Comparison of ENCODE assay signal across 20 mouse cellular contexts in the genomic region with DNA sequence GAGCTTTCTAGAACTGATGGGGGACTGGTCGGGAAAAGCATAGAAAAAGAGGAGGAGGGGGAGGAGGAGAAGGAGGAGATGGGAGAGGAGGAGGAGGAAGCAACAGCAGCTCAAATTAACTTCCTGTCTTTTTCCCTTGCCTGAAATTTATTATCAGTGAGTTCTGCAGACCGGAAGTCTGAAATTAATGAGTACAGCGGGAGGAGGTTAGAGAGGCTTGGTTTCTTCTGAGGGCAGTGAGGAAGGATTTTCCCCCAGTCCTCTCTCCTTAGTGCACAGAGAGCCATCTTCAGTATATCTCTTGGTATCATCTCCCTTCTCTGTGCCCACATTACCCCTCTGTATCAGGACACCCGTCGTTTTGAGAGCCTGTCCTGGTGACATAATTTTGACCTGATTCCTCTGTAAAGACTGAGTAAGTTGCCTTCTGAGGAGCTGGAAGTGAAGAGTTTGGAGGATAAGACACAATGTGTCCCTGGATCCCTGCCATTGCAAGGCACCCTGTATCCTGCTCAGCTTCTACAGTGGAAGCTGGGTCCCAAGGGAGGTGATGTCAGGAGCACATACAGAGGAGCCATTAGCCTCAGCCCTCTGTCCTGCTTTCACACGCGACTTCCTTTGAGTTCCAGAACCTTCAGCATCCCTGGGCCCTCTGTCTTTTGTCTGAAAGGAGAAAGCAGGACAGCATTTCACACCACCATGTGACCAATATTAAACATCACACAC. TPM values are rescaled to one million over a fixed set of nuclear protein-coding genes. Genes with fewer than 3 reads are reported as not detected.
A peak's percentile ranks its signal among the peaks of the same experiment; 100 is the strongest.
DNase-seq lines count a peak whose midpoint lies in the region; ATAC-seq lines count a peak whose summit lies in the region.
"Had no signal": no experiment of that assay in that cellular context is flagged by ENCODE, and none has a peak within 500 bp of the region (broad histone marks: within the 10 kb centered on the region; RNA-seq: fewer than 3 reads in every experiment).

No protein-coding gene starts in this region.

- H3K4me2 ChIP-seq in lung, embryonic 15.5 days, result no peak overlapping the region
- H3K4me2 ChIP-seq: hindbrain, embryonic 12.5 days; midbrain, embryonic 13.5 days had no signal

- peak; percentile 42 to 56 for DNase-seq in heart, adult 18-20 months
- no peak for DNase-seq in heart, postnatal 4 days
- DNase-seq in lung, postnatal 36 days, result no peak
- DNase-seq in heart, postnatal 10 days, result peak; percentile 44 to 57
- peak; percentile 29 for DNase-seq in skeletal muscle tissue, adult 2 months (ENCODE audit: low read depth, low spot score)
- DNase-seq in layer of hippocampus, postnatal 36 days, result no peak
- no peak for DNase-seq in gastrocnemius, postnatal 14 days
- DNase-seq: adrenal gland, postnatal 36 days; cerebellum, adult 9-11 months; gastrocnemius, postnatal 10 days; liver; right cerebral cortex, adult 18-20 months; thymus, postnatal 25 days had no signal

- no peak overlapping the region for H3K9ac ChIP-seq in lung, embryonic 15.5 days
- H3K9ac ChIP-seq: hindbrain, embryonic 12.5 days; midbrain, embryonic 13.5 days had no signal

- H3K36me3 ChIP-seq in lung, embryonic 15.5 days, result no peaks in the 10 kb centered on the region
- H3K36me3 ChIP-seq: embryonic facial prominence, embryonic 10.5 days; hindbrain, embryonic 12.5 days; midbrain, embryonic 13.5 days had no signal

- intact Hi-C loops in heart, postnatal 10 days (cut with DNase I), result no loop called here
- intact Hi-C loops in gastrocnemius, postnatal 14 days (cut with DNase I; ENCODE audit: low total_unique reads), result no loop called here

- 37% methylated on average over 7 of the region's 7 CpGs for WGBS in lung, embryonic 15.5 days

- H3K27ac ChIP-seq in lung, embryonic 15.5 days, result peak overlapping the region; percentile 52
- H3K27ac ChIP-seq: embryonic facial prominence, embryonic 10.5 days; hindbrain, embryonic 12.5 days; midbrain, embryonic 13.5 days had no signal

- H3K4me1 ChIP-seq in lung, embryonic 15.5 days, result peaks cover 16% of the 10 kb centered on the region
- H3K4me1 ChIP-seq: embryonic facial prominence, embryonic 10.5 days; hindbrain, embryonic 12.5 days; midbrain, embryonic 13.5 days had no signal

- peak; percentile 43; the same call in 1 of the 2 replicates for ATAC-seq in lung, embryonic 15.5 days (ENCODE audit: borderline replicate concordance, extremely low read depth, low FRiP score, low TSS enrichment)
- ATAC-seq: forebrain, embryonic 16.5 days; intestine, embryonic 16.5 days; midbrain, embryonic 13.5 days had no signal

- H3K4me3 ChIP-seq in lung, embryonic 15.5 days, result no peak overlapping the region
- H3K4me3 ChIP-seq: embryonic facial prominence, embryonic 10.5 days; hindbrain, embryonic 12.5 days; midbrain, embryonic 13.5 days; myocyte had no signal

- H3K27me3 ChIP-seq in lung, embryonic 15.5 days, result no peaks in the 10 kb centered on the region
- H3K27me3 ChIP-seq: hindbrain, embryonic 12.5 days; midbrain, embryonic 13.5 days had no signal

- no peaks in the 10 kb centered on the region for H3K9me3 ChIP-seq in lung, embryonic 15.5 days
- H3K9me3 ChIP-seq: embryonic facial prominence, embryonic 10.5 days; hindbrain, embryonic 12.5 days; midbrain, embryonic 13.5 days had no signal

RNA-seq across cellular contexts. Expression of a gene that starts 19.1 kb away (rescaled TPM):
- 10 to 100 TPM; 35.7 to 40.6 TPM for total RNA-seq in heart, adult 18-20 months (2021)
- 10 to 100 TPM; 73.5 to 80.4 TPM for total RNA-seq in heart, postnatal 4 days (2021)
- 43.3 and 47.7 TPM in 2 replicates for polyA plus RNA-seq in lung, embryonic 15.5 days (2015; fragmentation: Nextera tagmentation; extraction: Ambion mirVana)
- 10 to 100 TPM; 60.6 to 62.1 TPM for total RNA-seq in heart, postnatal 10 days (2021)
- total RNA-seq in layer of hippocampus, postnatal 36 days (2021), result 10 to 100 TPM; 18.3 to 23.7 TPM
- 10 to 100 TPM in 1 of 2 experiments, 1 to 10 TPM in 1; 8.8 to 10.9 TPM for total RNA-seq in gastrocnemius, postnatal 14 days (2021)

Comparison
In these comparisons a context has a peak if more than half of its experiments do, and no peak if none do; other contexts are left out.
1. DNase-seq: peak in heart, adult 18-20 months (2 of 2), heart, postnatal 10 days (2 of 2) and skeletal muscle tissue, adult 2 months (single experiment); none in heart, postnatal 4 days (single experiment), lung, postnatal 36 days (single experiment), layer of hippocampus, postnatal 36 days (0 of 2) and gastrocnemius, postnatal 14 days (single experiment).